Mouse (Mus musculus) thymus, postnatal 36 days (tissue): ENCODE data around the gene Pbx2.

ENCODE experiments used
- DNase-seq, 2 experiments: peaks; one replicate each; pipeline ENCODE4 v3.0.0; 2022; ENCODE audit warnings: mixed read lengths in 2 of 2

The Pbx2 gene

DNA sequence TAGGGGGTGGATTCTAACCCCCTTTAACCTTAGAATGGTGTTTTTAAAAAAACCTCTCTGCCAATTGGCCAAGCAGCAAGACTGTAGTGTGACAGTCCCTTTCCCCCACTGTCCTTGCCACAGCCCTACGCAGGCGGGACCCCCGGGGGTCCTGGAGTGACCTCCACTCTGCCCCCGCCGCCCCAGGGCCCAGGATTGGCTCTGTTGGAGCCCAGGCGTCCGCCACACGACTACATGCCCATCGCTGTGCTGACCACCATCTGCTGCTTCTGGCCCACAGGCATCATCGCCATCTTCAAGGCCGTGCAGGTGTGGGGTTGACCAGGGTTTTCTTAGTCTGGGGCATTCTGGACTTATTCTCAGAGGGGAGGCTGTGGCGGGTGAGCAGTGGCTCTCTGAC, 40.6 kb downstream of the Pbx2 start:
- peak; percentile 26 to 51 for DNase-seq

DNA sequence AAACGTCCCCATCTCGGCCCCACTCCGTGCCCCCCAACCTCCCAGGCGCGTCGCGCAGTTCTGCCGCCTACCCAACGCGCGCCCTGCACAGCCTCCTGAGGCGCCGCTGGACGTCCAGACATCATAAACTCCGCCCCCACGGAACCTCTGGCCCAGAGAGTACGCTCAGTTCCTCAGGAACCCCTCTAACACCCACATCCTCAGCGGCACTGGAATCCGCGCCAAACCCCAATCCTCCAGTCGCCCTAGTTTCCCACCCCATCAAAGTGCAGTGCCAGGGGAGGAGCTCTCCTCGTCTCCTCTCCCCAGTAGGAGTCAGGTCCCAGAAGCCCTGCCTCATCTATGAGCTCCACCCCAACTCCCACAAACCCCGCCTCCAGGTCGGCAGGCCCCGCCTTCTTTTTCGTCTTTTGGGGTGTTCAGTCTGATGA, 41.2 kb downstream of the Pbx2 start:
- peak; percentile 86 to 91 for DNase-seq

DNA sequence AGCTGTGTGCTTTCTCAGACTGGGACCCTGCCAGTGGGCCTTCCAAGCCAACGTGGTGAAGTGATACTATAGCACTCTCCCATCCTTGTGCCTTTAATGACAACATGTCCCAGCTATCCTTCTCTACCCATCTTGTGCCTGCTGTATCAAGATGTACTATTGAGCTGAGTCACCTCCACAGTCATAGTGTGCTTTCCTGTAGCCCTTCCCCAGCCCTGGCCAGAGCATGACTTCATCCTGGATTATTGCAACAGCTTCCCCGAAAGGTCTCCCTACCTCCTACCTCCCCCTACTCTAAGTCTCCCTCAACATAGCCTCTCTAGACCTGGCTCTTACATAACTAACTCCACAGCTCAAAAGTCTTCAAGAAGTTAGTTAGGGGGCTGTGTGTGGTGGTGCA, 44.6 kb downstream of the Pbx2 start:
- DNase-seq: no peak

DNA sequence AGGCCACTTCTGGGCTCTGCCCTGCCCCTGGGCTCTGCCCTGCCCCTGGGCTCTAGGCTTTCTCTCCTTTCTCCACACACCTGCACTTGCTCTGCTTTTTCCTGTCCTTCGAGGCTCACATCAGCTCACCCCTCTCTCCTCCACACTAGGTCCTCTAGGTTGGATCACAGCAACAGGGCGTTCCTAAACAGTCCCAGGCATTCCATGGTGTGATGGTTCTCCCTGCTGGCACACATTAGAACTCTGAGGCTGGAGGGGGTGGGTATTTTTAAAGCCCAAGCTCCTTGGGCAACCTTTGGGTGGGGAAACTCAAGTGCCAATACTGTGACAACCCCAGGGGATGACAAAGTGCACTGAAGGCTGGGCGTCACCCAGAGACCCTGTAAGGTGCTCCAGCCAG, 46.4 kb downstream of the Pbx2 start:
- DNase-seq: no peak

DNA sequence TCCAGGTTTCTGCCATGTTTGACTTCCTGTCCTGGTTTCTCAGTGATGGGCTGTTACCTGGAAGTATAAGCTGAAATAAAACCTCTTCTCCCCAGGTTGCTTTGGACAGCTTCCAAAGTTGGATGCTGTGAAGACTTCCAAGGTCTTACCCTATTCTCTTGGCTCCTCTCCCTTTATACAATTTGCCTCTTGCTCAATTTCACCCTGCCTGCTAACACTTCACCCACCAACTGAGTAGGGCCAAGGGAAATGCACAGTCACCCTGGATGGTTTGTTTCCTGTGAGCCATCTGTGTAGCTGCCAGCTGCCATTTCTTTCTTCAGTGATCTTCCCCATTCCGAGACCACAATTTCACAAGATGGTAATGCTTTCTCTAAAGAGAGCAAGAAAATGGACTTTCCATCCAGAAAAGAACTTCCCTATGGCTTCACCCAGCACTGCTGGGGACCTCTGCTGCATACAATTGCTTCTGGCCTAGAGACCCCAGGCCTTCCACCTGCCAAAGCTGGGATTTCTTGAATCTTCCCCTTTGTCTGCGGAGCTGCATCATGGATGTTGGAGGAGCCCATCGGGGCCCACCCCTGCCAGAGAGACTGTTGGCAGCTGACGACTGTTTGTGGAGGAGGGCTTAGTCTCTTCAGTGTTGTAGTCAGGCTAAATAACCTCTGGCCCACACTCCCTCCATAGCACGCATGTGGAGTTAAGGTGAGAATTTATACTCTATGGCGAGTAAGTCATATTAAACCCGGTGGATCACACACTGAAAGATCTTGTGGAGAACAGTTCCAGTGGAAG, 48.6 kb downstream of the Pbx2 start:
- no peak for DNase-seq

DNA sequence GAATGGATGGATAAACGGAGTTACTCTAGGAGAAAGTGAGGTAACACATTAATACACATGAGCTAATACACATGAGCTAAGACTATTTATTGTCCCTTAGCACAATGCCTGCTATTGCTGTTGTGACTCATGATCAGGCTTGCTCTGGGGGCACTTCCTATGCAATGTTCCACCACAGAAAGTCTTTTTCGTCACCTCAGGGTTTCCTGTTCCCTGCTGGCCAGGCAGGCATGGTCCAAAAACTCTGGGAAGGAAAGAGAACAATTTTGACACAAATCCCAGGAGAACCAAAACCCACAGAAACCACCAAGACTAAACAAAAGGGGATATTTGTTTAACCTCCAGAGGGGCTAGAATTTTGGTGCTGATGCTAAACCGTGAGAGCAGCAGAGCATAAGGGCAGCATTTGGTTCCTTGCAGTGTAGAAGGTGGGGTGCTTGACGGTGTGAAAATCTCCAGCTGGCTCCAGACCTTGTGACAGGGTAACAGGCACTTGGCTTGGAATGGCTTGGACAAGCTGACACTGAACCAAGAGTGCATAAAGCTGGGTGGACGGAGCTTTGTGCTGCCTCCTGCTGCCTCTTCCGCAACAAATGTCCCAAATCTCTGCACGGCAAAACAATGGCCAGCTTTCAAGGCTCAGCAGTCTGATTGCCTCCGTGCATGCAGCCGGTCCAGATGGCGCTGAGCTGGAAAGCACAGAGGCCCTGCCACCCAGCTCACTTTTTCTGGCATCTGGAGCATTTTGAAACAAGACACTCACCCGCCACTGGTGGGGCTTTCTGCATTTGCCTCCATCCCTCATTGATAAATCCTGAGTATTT, 49.9 kb downstream of the Pbx2 start:
- no peak for DNase-seq

DNA sequence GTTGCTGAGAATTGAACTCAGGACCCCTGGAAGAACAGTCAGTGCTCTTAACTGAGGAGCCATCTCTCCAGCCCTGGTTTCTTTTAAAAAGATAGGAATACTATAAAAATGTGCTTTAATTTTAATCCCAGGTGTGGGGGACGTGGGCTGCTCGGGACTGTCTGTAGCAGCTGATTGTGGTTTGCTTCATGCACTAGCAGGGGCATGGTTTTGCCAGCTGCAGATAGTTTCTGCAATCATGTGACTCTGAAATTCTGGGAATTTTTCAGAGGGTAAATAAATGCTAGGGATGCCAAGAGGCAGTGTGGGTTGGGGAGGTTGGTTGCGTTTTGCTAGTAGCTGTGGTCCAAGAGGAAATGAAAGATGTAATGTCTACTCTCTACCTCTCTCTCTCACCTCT, 50.9 kb downstream of the Pbx2 start:
- no peak for DNase-seq

DNA sequence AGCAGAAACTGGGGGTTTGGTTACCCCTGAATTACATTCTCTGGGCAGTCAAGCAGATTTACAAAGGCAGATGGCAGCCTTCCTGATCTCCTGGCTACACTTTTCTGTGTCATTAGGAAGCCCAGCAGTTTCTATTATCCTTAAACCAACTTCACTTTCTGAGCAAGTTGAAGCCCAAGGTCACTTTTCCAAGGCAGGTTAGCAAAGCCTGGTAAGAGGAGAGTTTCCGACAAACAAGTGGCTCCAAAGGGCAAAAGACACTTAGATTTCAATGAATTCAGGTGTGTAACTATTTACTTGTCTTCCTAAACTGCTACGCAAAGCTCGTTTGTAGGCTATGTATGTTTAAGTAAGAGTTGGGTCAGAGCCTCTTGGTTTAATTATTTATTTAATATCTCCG, 52.3 kb downstream of the Pbx2 start:
- DNase-seq: no peak

DNA sequence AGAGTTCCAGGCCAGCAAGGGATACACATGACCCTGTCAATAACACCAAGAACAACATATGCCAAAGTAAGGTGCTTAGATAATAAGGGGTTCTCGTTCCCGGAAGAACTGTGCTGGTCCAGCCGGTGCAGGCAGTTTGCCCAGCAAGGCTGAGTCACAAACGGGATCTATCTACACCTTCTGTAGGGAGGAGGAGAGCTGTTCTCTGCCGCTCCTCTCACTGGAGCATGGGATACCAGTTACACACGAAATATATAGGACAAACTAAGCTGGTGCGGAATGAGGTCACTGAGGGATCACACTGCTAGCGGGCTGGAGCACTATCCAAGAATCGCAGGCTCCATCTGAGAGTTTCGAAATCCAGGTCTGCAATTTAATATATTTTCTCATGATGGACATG, 52.9 kb downstream of the Pbx2 start:
- no peak for DNase-seq

DNA sequence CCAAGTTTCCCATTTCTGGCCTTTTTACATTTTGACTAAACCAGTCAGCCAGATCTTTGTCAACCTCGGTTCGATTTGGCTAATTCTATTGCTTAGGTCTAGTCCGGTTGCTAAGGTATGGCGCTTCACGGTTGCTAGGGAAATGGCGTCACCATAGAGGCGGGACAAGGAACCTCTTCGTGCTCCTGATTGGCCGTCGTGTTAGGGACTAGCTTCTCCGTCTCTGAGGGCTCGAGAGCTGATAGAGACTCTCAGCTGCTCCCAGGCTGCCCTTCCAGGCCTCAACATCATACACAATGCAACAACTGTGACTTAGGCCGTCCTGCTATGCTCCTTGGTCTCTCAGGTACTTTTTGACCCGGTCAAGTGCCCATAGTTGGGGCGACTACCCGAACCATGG, 53.5 kb downstream of the Pbx2 start, which contains the start of gene Fkbpl:
Fkbpl (plus strand) TSS at position 157 of the 400 bp plus-strand sequence.
- peak; percentile 94 for DNase-seq

DNA sequence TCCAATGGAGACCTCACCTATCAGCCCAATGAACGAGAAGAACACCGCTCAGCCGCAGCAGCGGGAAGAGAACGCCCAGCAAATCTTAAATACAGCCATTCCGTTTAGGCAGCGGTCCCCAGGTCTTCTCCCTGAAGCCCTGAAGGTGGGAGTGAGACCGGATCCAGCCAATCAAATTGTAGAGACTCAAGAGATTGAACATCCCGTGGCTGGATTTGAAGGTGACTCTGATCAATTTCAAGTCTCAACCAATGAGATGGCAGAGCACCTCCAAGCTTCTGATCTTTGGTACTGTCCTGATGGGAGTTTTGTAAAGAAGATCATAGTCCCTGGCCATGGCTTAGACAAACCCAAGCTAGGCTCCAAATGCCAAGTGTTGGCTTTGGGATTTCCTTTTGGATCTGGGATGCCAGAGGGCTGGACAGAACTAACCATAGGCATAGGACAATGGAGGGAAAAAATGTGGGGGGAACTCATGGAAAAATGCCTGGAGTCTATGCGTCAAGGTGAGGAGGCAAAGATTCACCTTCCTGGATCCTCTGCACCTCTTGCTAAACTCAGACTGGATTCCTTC, 54.3 kb downstream of the Pbx2 start:
- no peak for DNase-seq

DNA sequence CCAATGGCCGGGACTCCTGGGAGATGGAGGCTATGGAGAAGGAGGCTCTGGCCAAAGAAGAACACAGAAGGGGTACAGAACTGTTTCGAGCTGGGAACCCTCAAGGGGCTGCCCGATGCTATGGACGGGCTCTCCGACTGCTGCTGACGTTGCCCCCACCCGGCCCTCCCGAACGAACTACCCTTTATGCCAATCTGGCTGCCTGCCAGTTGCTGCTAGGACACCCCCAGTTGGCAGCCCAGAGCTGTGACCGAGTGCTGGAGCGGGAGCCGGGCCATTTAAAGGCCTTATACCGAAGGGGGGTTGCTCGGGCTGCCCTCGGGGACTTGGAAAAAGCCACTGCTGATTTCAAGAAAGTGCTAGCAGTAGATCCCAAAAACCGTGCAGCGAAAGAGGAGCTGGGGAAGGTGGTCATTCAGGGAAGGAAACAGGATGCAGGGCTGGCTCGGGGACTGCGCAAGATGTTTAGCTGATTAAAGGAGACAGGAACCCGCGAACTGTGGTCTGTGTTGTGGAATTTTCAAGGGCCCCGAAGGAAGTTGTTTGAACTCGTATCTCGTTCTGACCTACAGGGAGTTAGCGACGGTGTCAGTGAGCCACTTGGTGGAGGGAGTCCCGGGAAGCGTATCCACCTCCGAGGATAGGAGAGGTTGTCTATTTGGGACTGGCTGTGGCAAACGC, 54.9 kb downstream of the Pbx2 start:
- no peak for DNase-seq
